Mouse (Mus musculus) adrenal gland, postnatal 25 days (tissue): Measurements from ENCODE around the gene Blmh. TPM values are rescaled to one million over a fixed set of nuclear protein-coding genes. Genes with fewer than 3 reads are reported as not detected.
"Not testable (repeated sequence)": the region's sequence is repeated elsewhere in the genome, so short reads cannot be mapped to it uniquely, and the experiment has no call there.

Source experiments
- DNase-seq: peaks from one replicate; pipeline ENCODE4 v3.0.0; 2021; ENCODE audit warnings: mixed read lengths
- total RNA-seq: library from RNA; stranded (reverse); gene quantifications from 2 replicates; pipeline ENCODE4 v1.2.3, GENCODE M21; 2021

The Blmh gene
- total RNA-seq, 1 experiment from 2014 or later = 59.5 TPM

DNA sequence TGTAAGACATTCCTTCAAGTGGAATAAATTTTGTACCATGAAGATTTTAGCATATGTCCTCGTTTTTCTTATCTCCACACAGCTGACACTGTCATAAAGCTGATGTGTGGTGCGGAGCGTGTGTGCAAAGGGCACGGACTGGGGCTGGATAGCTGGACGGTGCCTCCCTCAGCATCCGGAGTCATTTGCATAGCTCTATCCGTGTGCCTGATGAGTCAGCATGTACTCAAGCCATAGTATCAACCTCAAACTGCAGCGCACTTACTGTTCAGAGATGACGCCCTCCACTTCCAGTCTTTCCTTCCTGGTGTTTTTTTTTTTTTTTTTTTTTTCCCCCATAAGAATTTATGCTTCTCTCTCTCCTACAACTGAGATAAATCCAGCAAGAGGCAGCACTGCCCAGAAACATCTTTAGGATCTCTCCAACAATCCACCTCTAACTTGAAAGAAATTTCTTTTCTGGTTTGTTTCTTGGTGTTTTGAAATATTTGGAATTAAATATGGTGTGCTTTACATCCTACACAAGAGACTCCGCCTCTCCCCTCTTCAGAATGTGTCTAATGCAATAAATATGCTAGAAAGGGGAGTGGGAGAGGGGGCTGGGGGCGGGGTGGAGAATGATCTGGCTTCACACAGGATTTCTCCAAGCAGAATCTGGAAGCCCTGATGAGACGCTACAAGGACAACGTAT is 7.9 kb upstream of the Blmh start:
- peak; percentile 9 for DNase-seq

GRCm38 (mm10) chr11:76917230-76917548 is 7.4 kb upstream of the Blmh start:
- no peak for DNase-seq

DNA sequence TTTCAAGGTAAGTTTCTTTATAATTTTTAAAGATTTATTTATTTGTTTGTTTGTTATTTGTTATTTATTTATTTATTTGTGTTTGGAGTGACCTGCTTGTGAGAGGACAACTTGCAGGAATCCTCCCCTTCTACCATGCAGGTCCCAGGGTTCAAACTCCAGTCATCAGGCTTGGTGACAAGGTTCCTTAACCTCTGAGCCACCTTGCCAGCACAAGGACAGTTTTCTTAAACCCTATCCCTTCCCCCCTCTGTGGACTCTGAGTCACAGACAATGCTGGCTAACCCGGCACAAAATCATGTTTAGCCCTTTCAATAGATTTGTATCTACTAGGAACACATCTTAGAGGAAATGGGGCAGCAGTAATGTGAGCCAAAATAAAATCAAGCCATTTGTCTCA is 4.0 kb upstream of the Blmh start:
- no peak for DNase-seq

- not testable (repeated sequence) for DNase-seq
These were observed 4.0 kb downstream of the Blmh start for GRCm38 (mm10) chr11:76928586-76928985.

DNA sequence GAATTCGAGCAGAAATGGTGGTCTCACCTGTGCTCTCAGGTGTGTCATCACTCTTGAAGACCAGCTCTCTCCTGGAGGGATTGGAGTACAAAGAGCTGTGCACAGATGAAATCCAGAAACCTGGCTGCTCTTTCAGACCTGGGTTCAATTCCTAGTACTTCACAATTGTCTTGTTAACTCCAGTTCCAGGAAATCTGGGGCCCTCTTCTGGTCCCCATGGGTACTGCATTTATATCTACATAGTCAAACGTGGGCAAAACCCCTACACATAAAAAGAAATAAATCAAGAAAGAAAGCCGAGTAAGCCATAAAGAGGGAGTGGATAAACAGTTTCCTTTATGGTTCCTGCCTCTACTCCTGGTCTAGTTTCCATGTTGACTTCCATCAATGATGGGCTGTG is 8.6 kb downstream of the Blmh start:
- no peak for DNase-seq

DNA sequence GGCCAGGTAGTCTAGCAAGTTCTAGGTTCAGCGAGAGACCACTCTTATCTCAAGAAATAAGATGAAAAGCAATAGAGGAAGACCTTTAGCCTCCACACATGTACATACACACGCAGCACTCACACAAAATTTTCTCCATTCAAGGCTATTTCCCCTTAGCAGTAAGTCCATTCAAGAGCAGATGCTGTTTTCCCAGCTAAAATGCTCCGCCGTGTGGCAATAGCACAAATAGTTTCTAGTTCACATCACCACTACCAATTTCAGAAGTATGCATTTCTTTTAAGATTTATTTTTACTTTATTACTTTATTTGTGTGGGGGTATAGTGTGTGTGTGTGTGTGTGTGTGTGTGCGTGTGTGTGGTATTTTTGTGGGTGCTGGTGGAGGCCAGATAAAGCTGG is 12.0 kb downstream of the Blmh start:
- no peak for DNase-seq

GRCm38 (mm10) chr11:76944839-76945238 is 20.2 kb downstream of the Blmh start:
- no peak for DNase-seq

- DNase-seq = peak; percentile 95
These were observed 21.0 kb downstream of the Blmh start for GRCm38 (mm10) chr11:76945386-76946202.

DNA sequence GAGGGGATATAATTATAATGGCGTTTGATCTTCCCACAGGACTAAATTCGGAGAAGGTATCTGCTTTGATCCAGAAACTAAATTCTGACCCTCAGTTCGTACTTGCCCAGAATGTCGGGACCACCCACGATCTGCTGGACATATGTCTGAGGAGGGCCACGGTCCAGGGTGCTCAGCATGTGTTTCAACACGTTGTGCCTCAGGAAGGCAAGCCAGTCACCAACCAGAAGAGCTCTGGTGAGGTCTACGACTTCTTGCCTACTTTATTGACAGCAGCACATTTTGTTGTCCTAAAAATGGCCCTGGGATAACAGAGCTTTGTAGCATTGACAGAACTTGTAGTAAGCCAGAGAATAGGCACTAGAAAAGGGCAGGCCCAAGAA is 21.6 kb downstream of the Blmh start:
- DNase-seq = no peak

DNA sequence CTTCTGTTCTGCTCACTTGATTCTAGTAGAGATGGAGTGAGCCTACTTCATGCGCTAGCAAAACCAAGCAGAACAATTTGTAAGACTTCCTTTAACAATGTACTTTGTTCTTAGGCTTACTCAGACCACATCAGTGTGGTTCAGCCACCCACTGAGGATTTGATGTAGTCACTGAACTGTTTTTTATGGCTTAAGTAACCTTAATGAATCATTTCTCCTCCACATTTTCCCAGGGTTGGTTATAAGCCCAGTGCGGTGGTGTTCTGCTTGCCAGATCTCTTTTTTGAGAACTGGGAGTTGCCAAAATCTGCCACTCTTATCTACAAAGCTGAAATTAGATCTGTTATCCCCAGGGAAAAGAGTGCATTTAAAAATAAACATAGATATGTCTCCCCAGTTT is 28.9 kb downstream of the Blmh start:
- DNase-seq = no peak

DNA sequence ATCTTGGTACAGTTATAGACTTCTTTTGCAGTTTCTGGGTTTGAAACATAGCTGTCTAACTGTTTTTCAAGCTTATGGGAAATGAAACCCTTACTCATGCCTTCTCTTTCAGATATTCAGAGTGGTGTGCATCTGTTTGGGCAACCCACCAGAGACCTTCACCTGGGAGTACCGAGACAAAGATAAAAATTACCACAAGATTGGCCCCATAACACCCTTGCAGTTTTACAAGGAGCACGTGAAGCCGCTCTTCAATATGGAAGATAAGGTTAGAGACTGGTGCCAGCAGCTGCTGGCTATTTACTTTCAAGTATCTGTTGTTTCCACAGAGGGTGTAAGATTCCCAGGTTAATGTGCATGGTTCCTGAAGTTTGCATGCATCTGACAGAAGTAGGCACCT is 41.1 kb downstream of the Blmh start:
- no peak for DNase-seq

GRCm38 (mm10) chr11:76970328-76970727 is 45.7 kb downstream of the Blmh start:
- no peak for DNase-seq

GRCm38 (mm10) chr11:76974680-76975319 is 50.2 kb downstream of the Blmh start:
- DNase-seq = no peak

DNA sequence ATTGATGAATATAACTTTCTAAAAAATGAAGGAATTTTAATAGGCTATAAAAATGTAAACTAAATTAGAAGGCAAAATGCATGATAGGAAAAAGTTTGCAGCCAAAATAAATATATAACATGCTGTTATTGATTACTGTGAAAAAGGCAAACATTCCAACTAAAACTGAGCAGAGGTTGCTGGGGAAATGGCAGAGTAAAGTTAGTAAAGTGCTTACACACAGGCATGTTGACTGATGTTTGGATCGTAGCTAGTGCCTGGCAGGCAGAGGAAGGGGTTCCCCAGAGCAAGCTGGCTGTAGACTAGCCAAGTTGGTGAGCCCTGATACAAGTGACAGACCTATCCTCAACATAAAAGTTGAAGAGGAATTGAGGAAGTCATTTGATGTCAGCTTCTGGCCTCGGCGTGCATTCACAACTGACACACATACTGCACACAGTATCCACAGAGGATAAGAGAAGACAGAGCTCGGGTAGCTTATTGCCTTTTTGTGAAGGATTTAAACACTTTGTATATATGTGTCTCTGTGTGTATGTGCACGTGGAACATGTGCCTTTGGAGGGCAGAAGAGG is 57.0 kb downstream of the Blmh start:
- no peak for DNase-seq

- no peak for DNase-seq
These were observed 57.8 kb downstream of the Blmh start for GRCm38 (mm10) chr11:76982415-76982814.

DNA sequence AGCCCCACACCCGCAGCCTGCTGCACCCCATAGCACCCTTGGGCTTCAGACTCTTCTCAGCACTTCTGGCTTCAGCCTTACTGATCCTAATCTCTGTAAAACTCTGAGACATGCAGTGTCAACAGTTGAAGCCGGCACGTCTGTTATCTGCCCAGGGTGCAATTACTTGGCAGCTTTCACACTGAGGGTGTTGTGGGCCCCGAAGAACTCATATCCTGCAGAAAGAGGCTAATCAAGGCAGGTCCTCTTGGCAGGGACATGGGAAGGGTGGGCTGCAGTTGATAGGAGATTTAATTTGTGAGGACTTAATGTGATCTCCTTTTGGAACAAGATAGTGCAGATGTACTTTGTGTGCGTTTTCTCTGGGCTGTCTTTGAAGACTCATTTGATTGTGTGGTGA is 59.0 kb downstream of the Blmh start:
- DNase-seq = no peak

DNA sequence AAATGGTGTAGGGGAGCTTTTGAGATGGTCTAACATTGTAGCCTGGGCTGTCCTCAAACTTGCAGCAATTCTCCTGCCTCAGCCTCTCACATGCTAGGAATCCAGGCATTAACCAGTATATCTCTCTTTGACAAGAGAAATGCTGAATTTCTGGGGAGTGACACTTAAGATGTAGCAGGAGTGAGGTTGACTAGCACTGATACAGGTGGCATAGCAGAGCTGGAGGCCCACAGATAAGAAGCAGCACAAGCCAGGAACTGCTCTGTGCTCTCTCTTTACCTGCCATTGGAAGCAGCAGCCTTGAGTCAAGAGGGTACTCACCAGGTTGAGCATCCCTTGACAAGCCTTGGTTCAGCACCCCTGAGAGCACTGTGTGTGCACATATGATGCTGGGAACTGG is 59.6 kb downstream of the Blmh start:
- DNase-seq = no peak

- no peak for DNase-seq
These were observed 66.2 kb downstream of the Blmh start for GRCm38 (mm10) chr11:76990839-76991238.

DNA sequence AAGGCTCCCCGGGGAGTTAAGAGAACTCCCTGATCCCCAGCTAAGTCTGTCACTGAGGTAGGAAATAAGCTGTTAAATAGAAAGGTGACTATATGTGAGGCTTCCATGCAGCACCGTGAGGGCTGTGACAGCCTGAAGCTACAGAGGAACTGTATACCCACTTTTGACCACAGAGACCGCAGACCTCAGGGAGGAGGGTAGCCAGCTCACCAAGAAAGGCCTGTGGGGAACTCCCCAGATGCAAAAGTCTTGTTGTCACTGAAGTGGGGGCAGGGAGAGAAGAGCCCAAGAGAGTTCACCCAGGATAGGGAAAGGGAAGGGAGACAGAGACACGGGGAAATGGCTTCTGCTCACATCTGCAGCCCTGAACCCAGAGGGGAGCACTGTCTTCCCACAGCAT is 68.3 kb downstream of the Blmh start:
- DNase-seq = no peak

DNA sequence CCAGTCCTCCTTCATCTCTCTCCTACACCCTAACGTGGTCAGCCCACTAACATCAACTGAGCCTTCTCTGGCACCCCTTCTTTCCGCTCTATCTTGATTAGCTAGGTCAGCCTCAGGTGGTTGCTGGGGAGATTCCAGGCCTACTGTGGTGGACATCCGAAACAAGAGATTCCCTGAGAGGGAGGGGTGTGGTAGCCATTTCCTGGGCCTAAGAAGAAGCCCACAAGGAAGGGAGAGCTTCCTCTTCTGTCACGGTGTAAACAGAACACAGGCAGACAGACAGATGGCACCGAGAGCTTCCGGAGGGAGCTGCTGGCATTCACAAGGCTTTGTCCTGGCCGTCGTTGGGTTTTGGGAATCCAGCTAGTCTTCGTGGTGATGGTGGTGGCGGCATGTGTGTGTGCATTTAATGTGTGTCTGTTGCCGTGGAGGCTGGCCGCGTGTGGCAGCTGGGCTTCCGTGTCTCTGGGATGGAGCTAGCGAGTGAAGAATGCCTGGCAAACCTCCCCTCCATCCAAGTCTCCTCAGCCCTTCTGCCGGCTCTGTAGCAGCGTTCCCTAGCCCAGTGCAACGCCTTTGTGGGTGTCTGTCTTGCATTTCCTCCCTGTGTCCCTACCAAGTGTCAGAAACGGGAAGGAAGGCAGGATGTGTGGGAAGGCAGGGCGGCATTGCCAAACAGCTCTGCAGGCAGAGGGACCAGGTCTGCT is 71.5 kb downstream of the Blmh start:
- no peak for DNase-seq

DNA sequence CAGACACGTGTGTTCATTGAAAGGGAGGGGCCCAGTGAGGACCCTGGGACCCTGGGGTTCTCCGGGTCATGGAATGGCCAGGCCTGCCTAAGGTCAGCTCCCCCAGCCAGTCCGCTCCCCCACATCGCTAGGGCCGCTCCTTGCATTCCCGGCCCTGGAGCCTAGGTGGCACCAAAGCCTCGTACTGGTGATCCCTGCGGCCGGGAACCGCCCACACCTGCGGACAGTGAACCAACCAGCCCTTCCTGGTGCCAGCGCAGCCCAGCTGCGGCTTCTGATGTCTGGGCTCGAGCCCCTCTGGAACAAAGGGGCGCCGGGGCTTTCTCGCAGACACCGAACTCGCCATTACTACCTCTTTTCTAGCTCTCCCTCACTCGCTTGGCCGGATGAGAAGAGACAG is 72.7 kb downstream of the Blmh start:
- peak; percentile 85 for DNase-seq

DNA sequence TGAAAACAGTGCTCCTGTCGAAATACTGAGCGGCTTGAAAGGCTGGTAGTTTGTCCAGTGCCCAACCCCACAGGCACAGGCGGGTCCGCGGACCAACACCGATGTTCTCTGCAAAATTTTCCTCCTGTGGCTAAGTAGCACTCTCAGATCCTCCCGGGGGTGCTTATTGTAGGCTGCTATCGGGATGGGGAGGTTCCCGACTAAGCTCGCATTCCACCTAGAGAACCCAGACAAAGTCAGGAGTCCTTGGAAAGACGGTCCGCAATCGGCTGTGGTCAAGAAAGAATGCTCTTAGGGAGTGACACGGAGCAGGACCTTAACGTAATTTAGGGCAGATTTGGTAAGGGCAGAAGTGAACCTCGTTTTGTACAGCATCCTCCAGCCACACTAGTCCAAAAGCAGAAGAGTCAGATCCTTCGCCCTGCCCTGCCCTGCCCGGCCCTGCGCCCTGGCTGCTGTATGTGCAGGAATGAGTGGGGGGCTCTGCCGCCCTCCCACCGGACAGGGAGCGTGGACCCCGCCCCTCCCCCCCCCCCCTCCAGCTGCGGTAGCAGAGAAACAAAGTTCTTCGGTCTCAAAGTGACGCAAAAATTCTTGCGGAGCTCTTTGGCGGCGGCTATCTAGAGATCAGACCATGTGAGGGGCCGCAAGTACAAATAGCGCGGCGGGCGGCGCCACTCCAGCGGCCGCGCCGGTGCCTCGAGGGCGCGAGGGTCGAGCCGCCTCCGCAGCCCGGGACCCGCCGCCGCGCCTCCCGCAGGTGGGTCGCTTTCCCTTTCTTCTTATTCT is 73.5 kb downstream of the Blmh start, which contains the start of gene Slc6a4:
Slc6a4 (plus strand) TSS at position 688 of the 789 bp plus-strand sequence.
- no peak for DNase-seq
